Mouse (Mus musculus): ENCODE data around the gene Olfr1510. TPM values are rescaled to one million over a fixed set of nuclear protein-coding genes. Genes with fewer than 3 reads are reported as not detected.
"Not testable (repeated sequence)": the region's sequence is repeated elsewhere in the genome, so short reads cannot be mapped to it uniquely, and the experiment has no call there.

Gene Olfr1510
- polyA plus RNA-seq (2015; fragmentation: Nextera tagmentation; extraction: Ambion mirVana) = 0.21 and 0.35 TPM in 2 replicates

DNA sequence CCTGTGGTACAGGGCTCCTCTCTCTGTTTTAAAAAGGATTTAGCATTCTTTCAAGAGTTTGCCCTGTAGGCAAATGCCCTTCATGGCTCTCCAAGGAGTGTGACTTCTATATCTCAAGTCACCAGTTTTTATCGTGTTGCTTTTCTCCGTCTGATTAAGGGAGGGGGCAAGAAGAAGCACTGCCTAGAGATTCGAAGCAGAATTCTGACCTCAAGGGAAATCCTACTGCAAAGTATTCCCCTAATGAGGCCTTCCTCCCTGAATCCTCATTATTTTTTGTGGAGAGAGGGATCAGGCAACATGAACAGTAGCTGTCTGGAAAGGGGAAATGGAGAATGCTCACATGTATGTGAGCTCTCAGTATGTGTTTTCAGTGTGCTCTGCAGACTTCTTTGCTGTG, at the start of gene Olfr1510:
Olfr1510 (minus strand) TSS at position 101 of the 400 bp plus-strand sequence.
- H3K27ac ChIP-seq (replicated peaks) = no peak within 1 kb of the TSS
- H3K4me3 ChIP-seq (ENCODE audit: low read depth, low read length) = no peak within 1 kb of the TSS
- H3K9me3 ChIP-seq (ENCODE audit: control insufficient read depth, low read length) = no peaks in the 10 kb centered on the region
- no peaks in the 10 kb centered on the region for H3K4me1 ChIP-seq (replicated peaks; ENCODE audit: control insufficient read depth, insufficient read depth)
- no peak within 1 kb of the TSS for H3K9ac ChIP-seq (ENCODE audit: low read length)
- H3K36me3 ChIP-seq (ENCODE audit: control insufficient read depth, insufficient read depth, low read length) = no peaks in the 10 kb centered on the region
- ATAC-seq (ENCODE audit: low FRiP score, low TSS enrichment) (no peak), DNase-seq (ENCODE audit: low spot score) (no peak)
- 84% methylated on average over 3 of the region's 3 CpGs for WGBS
- TF ChIP-seq EP300 (optimal IDR thresholded peaks at IDR 0.05) (no peak), CTCF (IDR thresholded peaks at IDR 0.05; ENCODE audit: low read depth) (no peak)
- H3K27me3 ChIP-seq (ENCODE audit: control insufficient read depth, insufficient read depth, low read length) = no peaks in the 10 kb centered on the region
- no peak within 1 kb of the TSS for H3K4me2 ChIP-seq (replicated peaks; ENCODE audit: low read depth)

DNA sequence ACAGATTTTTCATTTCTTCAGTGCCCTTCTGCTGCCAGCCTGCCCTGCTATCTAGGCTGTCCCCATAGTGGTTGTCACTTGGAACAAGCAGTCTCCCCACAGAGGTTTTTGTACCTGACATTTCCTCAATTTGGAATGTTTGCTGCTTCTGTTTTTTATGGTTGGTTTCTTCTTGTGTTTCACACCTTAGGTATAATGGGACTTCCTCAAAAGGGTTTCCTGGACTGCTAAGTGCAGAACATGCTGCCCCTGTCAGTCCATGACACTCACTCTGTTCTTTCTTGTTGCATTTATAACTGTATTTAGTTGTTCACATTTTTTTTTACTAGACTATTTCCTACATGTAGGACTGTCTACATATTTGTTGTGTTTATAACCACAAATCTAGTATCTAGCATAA, 47.8 kb upstream of the Olfr1510 start:
- no peaks in the 10 kb centered on the region for H3K36me3 ChIP-seq (ENCODE audit: control insufficient read depth, insufficient read depth, low read length)
- ATAC-seq (ENCODE audit: low FRiP score, low TSS enrichment) = no peak
- DNase-seq (ENCODE audit: low spot score) = no peak
- H3K4me3 ChIP-seq (ENCODE audit: low read depth, low read length) = no peak overlapping the region
- no peak overlapping the region for H3K27ac ChIP-seq (replicated peaks)
- TF ChIP-seq CTCF (IDR thresholded peaks at IDR 0.05; ENCODE audit: low read depth) = no peak
- no peak for TF ChIP-seq EP300 (optimal IDR thresholded peaks at IDR 0.05)
- H3K9ac ChIP-seq (ENCODE audit: low read length) = no peak overlapping the region
- H3K4me1 ChIP-seq (replicated peaks; ENCODE audit: control insufficient read depth, insufficient read depth) = no peaks in the 10 kb centered on the region
- H3K9me3 ChIP-seq (ENCODE audit: control insufficient read depth, low read length) = no peaks in the 10 kb centered on the region
- H3K4me2 ChIP-seq (replicated peaks; ENCODE audit: low read depth) = no peak overlapping the region
- H3K27me3 ChIP-seq (ENCODE audit: control insufficient read depth, insufficient read depth, low read length) = no peaks in the 10 kb centered on the region

DNA sequence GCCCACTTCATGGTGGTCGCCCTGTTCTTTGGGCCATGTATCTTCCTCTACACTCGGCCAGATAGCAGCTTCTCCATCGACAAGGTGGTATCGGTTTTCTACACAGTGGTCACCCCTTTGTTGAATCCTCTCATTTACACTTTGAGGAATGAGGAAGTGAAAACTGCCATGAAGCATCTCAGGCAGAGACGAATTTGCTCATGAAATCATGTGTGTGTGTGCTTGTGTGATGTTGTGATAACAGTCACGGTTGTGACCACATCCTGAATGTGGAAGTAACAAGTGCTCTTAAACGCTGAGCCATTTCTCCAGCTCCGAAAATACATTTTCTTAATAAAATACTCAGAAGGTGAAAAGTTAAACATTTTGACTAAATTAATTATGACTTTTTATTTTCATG, 37.0 kb upstream of the Olfr1510 start:
- no peaks in the 10 kb centered on the region for H3K27me3 ChIP-seq (ENCODE audit: control insufficient read depth, insufficient read depth, low read length)
- no peaks in the 10 kb centered on the region for H3K9me3 ChIP-seq (ENCODE audit: control insufficient read depth, low read length)
- no peak overlapping the region for H3K9ac ChIP-seq (ENCODE audit: low read length)
- DNase-seq (ENCODE audit: low spot score) (no peak), ATAC-seq (ENCODE audit: low FRiP score, low TSS enrichment) (no peak)
- no peaks in the 10 kb centered on the region for H3K4me1 ChIP-seq (replicated peaks; ENCODE audit: control insufficient read depth, insufficient read depth)
- no peaks in the 10 kb centered on the region for H3K36me3 ChIP-seq (ENCODE audit: control insufficient read depth, insufficient read depth, low read length)
- no peak overlapping the region for H3K4me3 ChIP-seq (ENCODE audit: low read depth, low read length)
- H3K4me2 ChIP-seq (replicated peaks; ENCODE audit: low read depth) = no peak overlapping the region
- no peak overlapping the region for H3K27ac ChIP-seq (replicated peaks)
- WGBS = 86% methylated on average over 8 of the region's 8 CpGs
- TF ChIP-seq CTCF (IDR thresholded peaks at IDR 0.05; ENCODE audit: low read depth) (no peak), EP300 (optimal IDR thresholded peaks at IDR 0.05) (no peak)

DNA sequence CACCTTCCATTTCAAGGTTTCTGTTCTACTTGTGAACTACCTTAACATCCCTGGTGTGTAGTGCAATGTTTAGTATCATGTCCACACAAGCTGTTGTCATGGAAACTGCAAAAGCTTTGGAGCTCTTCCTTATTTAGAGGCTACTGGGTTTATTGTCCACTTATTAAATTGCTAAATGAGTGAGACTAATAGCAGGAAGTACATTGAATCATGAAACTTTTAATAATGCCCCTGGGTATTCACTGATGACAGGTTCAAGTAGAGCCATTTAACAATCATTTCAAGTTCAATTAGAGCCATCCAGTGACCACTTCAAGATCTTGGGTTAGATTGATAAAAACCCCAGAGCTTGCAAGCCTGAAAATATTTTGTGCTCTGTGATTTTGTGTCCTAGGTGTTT, 28.5 kb upstream of the Olfr1510 start, which contains the start of gene Olfr1509:
Olfr1509 (plus strand) TSS at position 301 of the 400 bp plus-strand sequence.
- no peaks in the 10 kb centered on the region for H3K9me3 ChIP-seq (ENCODE audit: control insufficient read depth, low read length)
- no peaks in the 10 kb centered on the region for H3K4me1 ChIP-seq (replicated peaks; ENCODE audit: control insufficient read depth, insufficient read depth)
- DNase-seq (ENCODE audit: low spot score) = no peak
- no peak within 1 kb of the TSS for H3K9ac ChIP-seq (ENCODE audit: low read length)
- H3K36me3 ChIP-seq (ENCODE audit: control insufficient read depth, insufficient read depth, low read length) = no peaks in the 10 kb centered on the region
- H3K4me3 ChIP-seq (ENCODE audit: low read depth, low read length) = no peak within 1 kb of the TSS
- H3K4me2 ChIP-seq (replicated peaks; ENCODE audit: low read depth) = no peak within 1 kb of the TSS
- no peaks in the 10 kb centered on the region for H3K27me3 ChIP-seq (ENCODE audit: control insufficient read depth, insufficient read depth, low read length)
- TF ChIP-seq CTCF (IDR thresholded peaks at IDR 0.05; ENCODE audit: low read depth) (no peak), EP300 (optimal IDR thresholded peaks at IDR 0.05) (no peak)
- no peak within 1 kb of the TSS for H3K27ac ChIP-seq (replicated peaks)
- no peak for ATAC-seq (ENCODE audit: low FRiP score, low TSS enrichment)

DNA sequence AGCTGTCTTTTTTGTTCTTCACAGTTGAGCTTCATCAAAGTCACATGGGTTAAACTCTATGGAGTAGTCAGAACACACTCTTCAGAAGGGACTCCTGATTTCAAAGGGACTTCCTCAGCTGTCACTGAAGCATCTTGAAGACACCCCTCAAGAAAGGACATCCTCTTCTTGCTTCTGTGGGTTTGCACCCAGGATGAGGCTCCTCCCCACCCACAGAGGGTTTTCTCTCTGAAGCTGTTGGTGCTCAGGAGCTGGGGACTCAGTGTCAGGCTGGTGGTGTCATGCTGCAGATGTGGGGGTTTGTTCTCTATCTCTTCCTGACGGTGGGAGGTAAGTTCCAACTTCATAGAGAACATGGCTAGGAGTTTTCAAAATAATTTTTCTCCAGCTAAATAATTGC, 13.5 kb upstream of the Olfr1510 start:
- TF ChIP-seq CTCF (IDR thresholded peaks at IDR 0.05; ENCODE audit: low read depth) = no peak
- no peak for TF ChIP-seq EP300 (optimal IDR thresholded peaks at IDR 0.05)
- Histone ChIP-seq H3K27ac (replicated peaks) (no peak overlapping the region), H3K4me2 (replicated peaks; ENCODE audit: low read depth) (no peak overlapping the region), H3K27me3 (ENCODE audit: control insufficient read depth, insufficient read depth, low read length) (no peaks in the 10 kb centered on the region), H3K4me1 (replicated peaks; ENCODE audit: control insufficient read depth, insufficient read depth) (no peaks in the 10 kb centered on the region), H3K9ac (ENCODE audit: low read length) (no peak overlapping the region), H3K9me3 (ENCODE audit: control insufficient read depth, low read length) (no peaks in the 10 kb centered on the region), H3K36me3 (ENCODE audit: control insufficient read depth, insufficient read depth, low read length) (no peaks in the 10 kb centered on the region), H3K4me3 (ENCODE audit: low read depth, low read length) (no peak overlapping the region)
- DNase-seq (ENCODE audit: low spot score) (no peak), ATAC-seq (ENCODE audit: low FRiP score, low TSS enrichment) (no peak)
- whole genome bisulfite sequencing = 80% methylated on average over 1 of the region's 1 CpGs

DNA sequence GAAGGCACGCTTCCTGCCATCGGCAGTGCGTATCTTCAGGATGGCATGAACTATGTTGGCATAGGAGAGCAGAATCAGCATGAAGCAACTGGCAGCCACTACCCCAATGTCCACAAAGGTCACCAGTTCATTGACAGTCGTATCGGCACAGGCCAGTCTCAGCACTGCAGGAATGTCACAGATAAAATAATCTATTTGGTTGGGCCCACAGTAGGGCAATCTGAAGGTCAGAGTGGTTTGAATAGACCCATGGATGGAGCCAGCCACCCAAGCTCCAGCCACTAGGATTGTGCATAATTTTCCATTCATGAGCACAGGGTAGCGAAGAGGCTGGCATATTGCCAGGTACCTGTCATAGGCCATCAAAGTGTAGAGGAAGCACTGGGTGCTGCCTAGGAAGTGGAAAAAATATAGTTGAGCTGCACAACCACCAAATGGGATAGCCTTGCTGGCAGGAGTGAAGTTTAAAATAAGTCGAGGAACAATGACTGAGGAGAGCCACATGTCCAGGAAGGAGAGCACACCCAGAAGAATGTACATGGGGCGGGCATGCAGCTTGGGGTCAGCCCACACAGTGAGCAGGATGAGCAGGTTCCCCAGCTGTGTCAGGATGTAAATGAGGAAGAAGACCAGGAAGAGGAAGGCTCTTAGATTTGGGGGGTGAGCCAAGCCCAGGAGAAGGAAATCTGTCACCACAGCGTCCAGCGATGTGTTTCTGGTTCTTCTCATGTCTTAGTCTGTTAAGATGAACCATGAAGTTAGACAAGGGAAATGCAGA, 3.8 kb downstream of the Olfr1510 start:
- not testable (repeated sequence) for H3K27me3 ChIP-seq (ENCODE audit: control insufficient read depth, insufficient read depth, low read length); H3K9ac ChIP-seq (ENCODE audit: low read length); H3K27ac ChIP-seq (replicated peaks); H3K36me3 ChIP-seq (ENCODE audit: control insufficient read depth, insufficient read depth, low read length); H3K4me3 ChIP-seq (ENCODE audit: low read depth, low read length); H3K4me1 ChIP-seq (replicated peaks; ENCODE audit: control insufficient read depth, insufficient read depth); H3K9me3 ChIP-seq (ENCODE audit: control insufficient read depth, low read length); DNase-seq (ENCODE audit: low spot score); H3K4me2 ChIP-seq (replicated peaks; ENCODE audit: low read depth)
- WGBS = 69% methylated on average over 7 of the region's 10 CpGs
- peak; percentile 35; the same call in 1 of the 2 replicates for ATAC-seq (ENCODE audit: low FRiP score, low TSS enrichment)
